Mouse (Mus musculus) spleen, postnatal 14 days (tissue): ENCODE data around the gene Epha4.

Experiments used
- DNase-seq, 2 experiments: peaks; one replicate each; pipeline ENCODE4 v3.0.0; 2021 to 2022; ENCODE audit warnings: low spot score in 2 of 2

The Epha4 gene

DNA sequence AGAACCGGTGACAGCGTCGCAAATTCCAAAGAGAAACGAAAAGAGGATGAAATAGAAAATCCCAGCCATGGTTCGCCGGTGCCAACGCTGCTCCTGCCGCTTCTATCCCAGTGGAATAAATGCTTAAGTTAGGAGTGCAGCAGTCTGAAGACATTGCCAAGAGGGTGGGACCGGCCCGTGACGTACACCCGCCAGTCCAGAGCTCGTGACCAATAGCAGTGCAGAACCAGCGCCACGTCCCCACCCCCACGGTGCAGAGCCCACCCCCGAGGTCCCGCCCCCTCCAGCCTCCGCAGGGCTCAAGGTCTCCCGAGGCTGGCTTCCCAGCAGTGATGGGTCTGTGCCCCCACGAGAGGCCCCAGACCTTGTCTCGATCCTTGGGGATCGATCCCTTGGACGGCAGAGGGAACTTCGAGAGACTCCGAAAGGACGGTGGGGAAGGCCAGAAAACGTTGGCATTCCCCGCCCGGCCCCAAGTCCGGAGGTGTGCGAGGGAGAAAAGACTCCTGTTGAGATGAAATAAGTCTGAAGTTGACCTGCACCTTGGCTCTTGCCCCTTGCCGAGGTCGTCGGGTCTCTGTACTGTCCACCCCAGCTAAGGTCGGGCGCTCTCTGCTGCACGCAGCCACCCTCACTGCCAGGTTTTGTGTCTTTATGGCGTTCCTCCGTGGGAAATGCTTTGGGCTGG, at the start of gene Epha4:
Gene Epha4 (minus strand): TSS at position 126 of the 688 bp plus-strand sequence.
- DNase-seq = peak in 1 of 2 experiments; percentile 9

DNA sequence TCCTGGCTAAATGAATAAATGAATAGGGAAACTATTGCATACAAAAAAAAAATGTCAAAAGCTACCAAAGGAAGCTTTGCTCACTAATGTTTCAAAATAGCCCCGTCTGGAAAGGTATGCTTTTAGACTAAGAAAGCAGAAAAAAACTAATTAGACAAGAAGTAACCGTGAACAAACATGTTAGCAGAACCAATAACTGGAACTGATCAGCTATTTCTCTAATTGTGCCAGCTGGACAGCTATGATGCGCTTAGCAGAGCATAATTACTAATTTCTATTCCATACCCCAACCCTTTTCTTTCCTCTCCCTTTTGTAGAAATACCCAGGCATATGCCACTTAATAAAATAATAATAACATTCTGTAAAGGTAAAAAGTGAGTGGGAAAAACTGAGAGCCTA, 41.3 kb upstream of the Epha4 start:
- DNase-seq = no peak

DNA sequence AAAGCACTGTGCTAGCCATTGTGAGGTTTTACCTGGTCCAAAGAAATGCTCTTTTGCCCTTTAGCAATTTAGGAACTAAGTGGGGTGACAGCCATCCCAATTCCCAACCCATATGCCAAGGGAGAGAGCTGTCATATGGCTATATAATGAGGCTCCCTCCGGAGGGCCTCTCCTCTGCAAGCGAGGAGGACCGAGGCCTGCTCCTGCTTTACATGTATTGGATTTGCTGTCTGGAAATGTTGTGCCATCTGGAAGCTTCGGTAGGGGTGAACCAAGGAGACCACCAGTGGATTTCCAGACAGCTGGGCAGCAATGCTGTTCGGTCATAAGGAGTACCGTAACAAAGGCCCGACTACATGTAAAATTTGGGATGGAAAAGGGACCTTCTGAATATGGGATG, 37.0 kb upstream of the Epha4 start:
- DNase-seq = no peak

DNA sequence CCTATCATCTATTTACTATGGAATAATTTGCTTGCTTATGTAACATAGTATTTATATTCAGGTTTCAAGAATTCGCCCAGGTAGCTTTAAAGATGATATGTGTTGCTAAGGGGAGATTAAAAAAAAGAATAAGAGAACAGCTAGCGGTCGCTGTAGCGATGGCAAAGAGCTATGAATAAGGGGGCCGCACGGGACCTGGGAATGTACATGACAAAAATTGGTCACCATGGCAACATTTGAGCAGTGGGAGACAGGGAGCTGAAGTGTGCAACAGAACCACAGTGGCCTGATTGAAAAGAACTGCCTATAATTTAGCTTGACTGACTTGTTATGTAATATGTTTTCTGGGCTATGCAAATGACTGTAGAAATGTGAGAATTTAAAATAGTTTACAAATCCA, 30.8 kb upstream of the Epha4 start:
- DNase-seq = no peak

DNA sequence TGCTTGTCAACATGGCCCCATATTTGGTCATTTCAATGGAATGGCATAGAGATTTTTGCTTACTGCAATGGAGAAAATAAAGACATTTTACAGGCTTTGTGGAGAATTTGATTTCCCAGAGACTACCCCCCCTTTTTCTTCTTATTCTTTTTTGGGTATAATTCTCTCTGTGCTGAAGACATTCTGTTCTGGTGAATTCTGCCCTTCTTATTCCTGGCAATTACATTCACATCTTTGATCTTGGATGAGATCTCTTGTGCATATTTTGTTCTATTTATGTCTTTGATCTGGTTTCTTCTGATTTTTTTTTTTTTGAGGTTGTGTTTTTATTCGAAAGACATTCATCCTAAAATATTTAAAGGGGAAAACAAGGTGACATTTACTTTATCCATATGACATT, 30.1 kb upstream of the Epha4 start:
- no peak for DNase-seq

DNA sequence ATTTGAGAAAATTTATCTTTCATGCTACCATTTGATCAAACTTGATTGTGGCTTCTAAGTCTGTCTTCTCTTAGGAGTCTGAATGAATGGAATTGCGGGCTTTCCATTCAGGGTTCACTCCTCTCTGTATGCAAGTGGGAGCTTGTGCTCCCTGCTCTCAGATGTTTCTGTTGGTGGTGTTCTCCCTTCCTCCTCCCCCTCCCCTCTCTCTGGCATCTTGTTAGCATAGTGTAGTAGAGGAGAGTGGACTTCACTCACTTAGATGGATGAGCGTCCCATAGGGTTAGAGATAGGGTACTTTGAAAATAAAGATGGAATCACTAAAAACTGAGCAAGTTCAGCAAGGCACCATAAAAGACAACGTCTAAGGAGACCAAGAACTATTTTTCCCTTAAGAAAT, 29.4 kb upstream of the Epha4 start:
- DNase-seq = no peak

DNA sequence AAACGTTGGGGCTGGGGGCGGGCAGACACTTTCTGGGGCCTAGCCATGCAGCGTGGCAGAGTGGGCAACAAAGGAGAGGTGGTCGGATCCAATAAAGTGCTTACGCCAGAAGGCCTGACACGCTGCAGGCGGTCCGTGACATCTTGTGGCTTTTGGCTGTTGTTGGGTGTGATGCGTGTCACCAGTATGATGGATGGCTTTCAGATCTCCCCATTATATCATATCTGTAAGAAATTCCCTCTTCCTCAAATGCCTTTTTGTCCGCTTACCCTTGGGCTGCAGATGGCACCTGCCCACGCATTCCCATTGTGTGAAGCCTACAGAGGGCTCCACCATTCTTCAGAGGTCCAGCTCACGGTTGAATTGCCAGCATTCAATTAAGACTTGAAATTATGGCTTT, 25.1 kb upstream of the Epha4 start:
- DNase-seq = no peak

DNA sequence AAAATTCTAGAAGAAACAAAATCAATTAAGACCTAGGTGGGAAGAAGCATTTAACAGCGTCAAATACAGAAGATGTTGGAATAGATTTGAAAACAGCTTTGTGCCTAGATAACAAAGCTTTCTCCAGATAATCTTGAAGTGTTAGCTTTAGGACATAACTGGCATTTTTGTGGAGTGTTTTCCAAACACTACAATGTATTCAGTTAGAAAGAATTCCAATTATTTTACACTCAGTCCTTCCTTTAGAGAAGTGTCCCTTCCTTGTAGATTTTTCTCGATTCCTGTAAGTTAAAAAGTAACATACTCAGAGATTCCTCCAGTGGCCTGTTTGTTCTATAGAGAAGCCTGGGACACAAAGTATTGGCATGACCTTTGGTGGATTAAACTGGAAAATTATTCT, 23.7 kb upstream of the Epha4 start:
- DNase-seq = no peak

DNA sequence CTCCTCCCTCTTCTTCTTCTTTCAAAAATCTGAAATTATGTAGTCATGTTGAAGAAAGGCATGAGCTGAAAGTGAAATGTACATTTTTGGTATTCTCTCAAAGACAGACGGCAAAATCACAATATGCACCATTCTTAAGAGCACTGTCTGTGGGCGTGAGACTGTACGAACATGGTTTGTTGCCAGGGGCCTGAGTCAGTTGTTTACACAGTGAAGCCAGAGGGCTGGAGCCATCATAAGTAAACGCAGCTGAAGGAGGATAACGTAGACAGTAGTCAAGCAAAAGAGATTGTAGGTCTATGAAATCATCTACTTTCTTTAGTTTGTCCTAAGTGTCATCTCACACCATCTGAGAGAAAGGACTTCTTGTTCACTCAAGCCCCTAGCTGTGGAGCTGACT, 21.0 kb upstream of the Epha4 start:
- DNase-seq = no peak

DNA sequence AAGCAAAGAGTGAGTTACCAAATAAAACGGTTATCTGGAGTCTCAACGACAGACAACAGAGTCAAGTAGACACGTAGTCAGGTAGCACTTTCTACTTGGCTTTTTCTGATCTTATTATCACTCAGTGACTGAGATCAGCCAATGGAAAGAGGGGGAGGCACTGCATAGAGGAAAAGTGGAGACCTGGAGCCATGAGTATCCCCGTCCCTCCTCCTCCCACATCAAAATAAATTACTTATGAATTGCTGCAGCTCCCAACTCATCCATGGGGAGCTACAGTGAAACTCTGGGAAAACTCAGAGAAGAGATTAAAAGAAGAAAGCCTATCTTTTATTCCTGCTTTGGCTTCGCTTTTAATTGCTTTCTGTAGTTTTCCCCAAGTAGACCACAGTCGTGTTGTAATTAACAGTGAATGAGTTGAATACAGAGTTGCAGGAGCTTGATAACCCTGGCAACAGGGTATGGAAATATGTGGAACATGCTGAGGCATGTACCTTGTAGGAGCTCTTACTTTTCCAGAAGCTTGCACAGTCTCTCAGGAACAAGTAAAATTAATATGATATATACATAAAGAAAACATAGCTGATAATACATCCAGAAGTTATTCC, 17.8 kb upstream of the Epha4 start:
- DNase-seq = no peak

DNA sequence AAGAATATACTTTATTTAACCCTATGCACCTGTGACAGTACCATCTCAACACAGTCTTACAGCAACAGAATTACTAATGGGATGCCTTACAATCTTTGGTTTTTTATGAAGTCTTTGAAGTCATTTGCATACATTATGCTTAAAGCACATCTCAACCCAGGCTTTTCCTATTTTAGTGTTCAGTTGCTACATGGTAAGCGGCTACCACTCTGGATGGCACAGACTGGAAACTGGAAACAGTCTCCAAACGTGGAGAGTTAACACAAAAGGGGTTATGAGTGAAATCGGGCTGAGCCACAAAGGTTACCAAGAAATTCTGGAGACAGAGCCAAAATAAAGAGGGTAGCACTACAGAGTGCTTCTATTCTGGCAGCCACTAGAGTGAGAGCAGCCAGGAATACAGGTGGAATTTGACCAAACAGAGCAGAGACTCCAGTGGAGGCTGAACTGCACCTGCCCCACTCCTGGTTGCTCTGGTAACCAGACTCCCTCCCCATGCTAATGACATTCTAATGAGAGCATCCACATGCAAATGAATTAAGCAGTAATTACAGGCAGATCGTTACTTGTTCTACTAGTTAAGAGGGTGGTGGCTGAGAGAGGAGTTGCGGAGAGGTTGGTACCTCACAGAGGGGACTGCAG, 17.2 kb upstream of the Epha4 start:
- DNase-seq = no peak

DNA sequence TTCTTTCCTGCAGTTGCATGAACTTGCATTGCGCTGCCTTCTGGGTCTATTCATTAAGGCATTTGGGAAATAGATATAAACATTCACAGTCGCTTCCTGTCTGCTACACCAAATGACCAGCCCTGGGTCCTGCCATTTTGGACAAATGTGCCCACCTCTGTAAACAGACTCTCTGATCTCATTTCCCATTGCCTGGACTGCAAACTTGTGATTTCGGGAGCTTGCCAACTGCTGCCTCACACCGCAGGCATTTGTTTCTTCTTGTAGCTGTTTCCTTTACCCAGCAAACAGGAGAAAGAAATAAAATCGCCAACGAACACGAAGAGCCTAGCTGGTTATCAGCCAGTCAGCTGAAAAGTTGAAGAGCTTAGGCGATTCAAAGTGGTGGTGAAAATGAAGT, 10.2 kb upstream of the Epha4 start:
- no peak for DNase-seq

DNA sequence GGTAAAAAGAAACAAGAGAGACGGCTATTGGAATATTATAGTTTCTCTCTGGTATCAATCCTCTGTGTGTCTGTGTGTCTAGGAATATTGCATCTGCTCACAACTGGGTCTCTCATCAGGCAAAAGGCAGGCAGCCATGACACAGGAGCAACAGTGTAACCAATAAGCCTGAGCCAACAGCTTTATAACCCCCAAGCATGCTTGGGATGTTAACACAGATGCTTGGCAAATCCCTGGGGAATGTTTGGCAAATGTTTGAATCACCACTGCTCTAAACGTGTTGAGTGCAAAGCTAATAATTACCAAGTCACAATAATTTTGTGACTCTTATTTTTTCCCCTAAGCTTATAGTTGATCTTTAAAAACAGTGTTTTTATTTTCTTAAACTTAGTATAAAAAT, 8.5 kb upstream of the Epha4 start:
- no peak for DNase-seq

DNA sequence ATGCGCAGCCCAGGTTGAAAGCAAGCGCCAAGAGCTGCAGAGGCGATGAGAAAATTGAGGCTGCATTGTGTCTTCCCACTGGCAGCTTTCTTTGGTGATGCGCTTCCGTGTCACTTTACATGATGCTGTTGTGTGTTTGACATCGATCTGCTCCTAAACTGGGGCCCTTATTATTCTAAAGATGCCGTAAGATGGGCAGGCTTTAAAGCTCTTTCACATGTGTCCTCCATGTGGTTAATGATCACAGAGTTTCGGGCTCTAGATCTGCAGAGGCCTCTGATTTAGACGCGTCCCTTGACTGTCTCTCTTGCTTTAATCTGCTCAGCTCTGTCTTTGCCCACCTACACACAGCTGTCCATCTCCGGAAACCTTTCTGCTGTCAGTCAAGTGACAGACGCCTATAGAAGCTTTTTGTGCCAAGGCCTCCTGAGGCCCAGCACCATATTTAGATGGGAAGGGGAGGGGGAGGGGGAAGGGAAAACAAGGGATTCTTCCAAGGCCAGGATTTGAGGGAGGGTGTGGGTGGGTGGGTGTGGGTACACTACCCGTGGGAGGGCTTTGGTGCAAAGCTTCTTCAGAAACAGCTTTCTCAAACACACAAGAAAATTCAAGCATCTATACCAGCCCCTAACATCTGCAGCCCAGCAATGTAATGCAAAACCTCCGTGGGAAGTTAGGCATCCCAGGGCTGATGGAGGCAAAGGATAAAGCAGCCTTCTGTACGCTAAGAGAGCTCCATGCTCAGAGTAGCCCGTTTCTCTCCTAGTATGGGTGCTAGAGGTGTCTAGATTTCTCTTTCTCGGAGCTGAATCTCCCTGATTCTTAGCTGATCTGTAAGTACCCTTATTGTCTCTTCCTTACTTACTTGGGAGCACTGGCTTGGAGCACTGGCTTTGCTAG, 7.0 kb upstream of the Epha4 start:
- no peak for DNase-seq

DNA sequence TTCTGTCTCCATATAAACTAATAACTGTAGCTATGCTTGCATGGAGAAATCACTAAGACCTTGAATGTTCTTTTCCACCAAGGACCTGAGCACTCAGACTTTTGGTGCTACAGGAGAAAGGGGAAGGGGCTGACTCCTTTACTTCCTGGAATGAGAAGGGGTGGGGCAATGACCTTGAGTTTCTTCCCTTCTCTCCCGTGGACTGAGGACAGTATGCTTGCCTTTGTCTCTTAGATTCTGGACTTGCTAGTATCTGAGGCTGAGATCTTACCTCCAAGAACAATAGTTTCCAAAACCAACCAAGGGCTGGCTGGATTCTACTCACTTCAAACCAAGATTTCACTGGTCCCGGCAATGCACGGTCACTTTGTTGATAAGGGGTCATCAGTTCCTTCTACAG, 3.8 kb upstream of the Epha4 start:
- DNase-seq = no peak

DNA sequence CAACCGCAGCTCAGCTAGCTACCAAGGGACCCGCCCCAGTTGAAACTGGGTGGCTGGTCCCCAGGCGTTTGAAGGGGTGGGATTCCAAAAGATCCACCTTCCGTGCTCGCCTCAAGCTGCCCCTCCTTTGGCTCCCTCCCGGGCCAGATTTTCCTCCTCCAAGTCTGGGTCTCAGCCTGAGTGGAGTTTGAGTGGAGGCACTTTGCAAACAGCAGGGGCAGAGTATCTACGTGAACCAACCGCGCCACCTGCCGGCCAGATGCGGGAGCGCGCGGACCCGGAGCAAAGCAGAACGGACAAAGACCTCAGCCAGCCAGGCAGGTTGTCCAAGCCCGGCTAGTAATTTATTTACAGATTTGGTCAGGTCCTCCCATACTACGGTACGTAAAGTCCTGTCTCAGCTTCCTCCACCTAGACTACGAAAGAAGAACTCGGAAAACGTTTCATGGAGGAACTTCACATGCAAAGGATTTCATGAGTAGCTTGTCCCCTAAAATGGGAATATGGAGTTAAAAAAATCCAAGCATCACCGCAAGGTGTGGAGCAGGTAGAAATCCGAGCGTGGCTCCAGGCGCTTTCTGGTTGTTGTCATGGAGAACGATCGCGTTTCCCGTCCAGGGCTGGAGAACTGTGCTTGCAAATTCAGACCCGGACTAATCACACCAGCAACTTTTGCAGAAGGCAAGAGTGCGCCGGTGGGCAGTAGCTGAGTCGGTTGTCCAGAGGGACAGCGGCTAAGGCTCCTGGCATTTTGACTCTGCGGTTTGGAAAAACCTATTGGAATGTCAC, 1.5 kb upstream of the Epha4 start:
- DNase-seq = peak; percentile 52 to 72

DNA sequence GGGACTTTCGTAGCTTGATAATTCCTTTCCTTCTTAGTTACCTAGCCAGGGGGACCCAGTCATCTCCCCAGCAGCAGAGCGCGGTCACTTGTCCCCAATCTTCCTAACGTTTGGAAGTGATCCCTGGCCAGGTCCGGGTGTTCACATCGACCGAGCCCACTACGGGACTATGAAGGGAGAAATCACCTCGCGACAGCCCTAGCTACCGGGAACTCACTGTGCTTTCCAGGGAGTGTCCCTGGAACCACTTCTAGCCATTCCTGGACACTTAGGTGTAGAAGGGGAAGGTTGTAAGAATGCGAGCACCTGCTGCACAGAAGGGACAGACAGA, 728 bp upstream of the Epha4 start:
- no peak for DNase-seq

DNA sequence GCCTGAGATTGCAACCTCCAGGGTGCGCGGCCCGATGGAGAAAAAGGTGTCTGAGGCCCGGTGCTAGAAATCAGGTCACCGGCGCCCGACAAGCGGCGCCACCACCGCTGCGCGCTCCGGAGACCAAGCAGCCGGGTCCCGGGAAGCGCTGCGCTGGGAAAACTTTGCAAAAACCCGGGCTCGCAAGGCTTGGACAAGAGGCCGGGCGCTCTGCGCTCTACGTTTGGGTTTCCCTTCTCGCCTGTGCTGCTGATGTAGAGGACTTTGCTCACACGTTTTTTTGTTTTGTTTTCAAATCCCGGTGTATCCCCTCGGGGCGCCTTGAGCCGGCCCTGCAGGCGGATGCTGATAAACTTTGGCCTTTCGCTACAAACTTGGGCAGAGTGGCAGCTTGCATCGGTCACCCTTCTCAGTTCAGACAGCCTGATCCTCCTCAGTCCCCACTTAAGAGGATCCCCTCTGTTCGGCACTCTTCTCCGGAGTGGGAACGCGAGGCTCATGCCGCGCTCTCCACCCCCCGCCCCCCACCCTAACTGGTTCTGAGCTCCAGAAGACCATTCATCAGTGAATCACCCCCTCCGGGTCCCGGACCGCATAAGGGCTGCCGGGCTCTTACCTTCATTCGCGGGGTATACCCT, 444 bp downstream of the Epha4 start:
- no peak for DNase-seq

DNA sequence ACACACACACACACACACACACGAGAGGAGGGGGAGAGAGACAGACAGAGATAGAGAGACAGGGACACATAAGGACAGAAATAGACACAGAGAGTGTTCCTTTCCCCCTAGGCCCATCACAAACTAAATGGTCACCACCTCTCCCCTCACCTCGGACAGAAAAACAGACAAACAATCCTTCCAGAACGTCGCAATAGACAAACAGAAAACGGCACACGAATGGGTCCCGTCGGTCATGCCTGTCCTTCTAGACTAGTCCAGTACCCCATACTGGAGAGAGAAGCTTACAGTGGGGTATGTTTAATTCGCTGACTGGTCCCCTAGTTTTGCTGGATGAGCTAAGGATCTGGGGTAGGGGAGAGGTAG, 946 bp downstream of the Epha4 start:
- no peak for DNase-seq

DNA sequence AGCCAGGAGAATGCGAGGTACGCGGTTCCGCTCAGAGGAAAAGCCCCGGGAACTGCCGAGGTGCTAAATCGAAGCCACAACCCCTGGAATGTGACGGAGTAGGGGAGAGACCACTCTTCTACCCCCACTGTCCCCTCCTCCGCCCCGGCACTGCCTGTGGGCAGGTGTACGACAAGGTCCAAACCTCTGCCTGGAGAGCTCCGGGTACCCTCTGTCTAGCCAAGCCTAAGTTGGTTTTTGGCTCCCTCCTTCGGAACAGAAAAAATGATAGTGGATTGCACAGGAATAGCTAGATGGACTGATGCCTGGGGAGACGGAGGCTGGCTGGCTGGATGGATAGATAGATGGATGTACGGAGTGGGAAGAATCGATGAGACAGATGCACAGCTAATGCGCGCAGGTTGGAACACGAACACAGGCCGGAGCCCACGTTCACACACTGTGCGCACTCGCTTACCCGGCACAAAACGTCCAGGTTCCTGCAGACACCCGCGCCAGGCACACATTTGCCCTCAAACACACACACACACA, 1.4 kb downstream of the Epha4 start:
- no peak for DNase-seq
